Mouse (Mus musculus) stomach, embryonic 15.5 days (tissue): ENCODE data around the gene Clasp2. TPM values are rescaled to one million over a fixed set of nuclear protein-coding genes. Genes with fewer than 3 reads are reported as not detected.
A peak's percentile ranks its signal among the peaks of the same experiment; 100 is the strongest.

Experiments used
- ATAC-seq: fragments of 200-750 bp; cut with Nextera tagmentation; 2 replicates; pipeline ENCODE4 v1.8.0; 2017; ENCODE audit warnings: low read depth, moderate number of reproducible peaks, moderate TSS enrichment; ENCODE audit not compliant: insufficient read depth, low FRiP score
- H3K27ac ChIP-seq: fragments of 300-500 bp; sonication (generic); 2 replicates; pipeline ENCODE4 v1.5.1; 2015; ENCODE audit warnings: mild to moderate bottlenecking, inconsistent platforms
- H3K27me3 ChIP-seq: fragments of 300-500 bp; sonication (generic); replicated peaks from 2 replicates; pipeline ENCODE4 v1.6.1; 2015; ENCODE audit warnings: inconsistent platforms
- H3K36me3 ChIP-seq: fragments of 300-500 bp; sonication (generic); 2 replicates; pipeline ENCODE4 v1.6.1; 2015; ENCODE audit warnings: inconsistent platforms
- H3K4me1 ChIP-seq: fragments of 300-500 bp; sonication (generic); 2 replicates; pipeline ENCODE4 v1.6.1; 2015; ENCODE audit warnings: inconsistent platforms
- H3K4me2 ChIP-seq: fragments of 300-500 bp; sonication (generic); 2 replicates; pipeline ENCODE4 v1.6.1; 2015; ENCODE audit warnings: mild to moderate bottlenecking, inconsistent platforms
- H3K4me3 ChIP-seq: fragments of 300-500 bp; sonication (generic); replicated peaks from 2 replicates; pipeline ENCODE4 v1.5.1; 2015; ENCODE audit warnings: inconsistent platforms
- H3K9ac ChIP-seq: fragments of 300-500 bp; sonication (generic); 2 replicates; pipeline ENCODE4 v1.6.1; 2015; ENCODE audit warnings: inconsistent platforms
- H3K9me3 ChIP-seq: fragments of 300-500 bp; sonication (generic); 2 replicates; pipeline ENCODE4 v1.6.1; 2016; ENCODE audit warnings: inconsistent platforms
- WGBS: fragments of 180-500 bp; shearing (Covaris S2); methylation state at CpG from one replicate; pipeline ENCODE4 v1.1.7; 2015; 5-methylcytosine and 5-hydroxymethylcytosine counted together
- polyA plus RNA-seq: library from polyadenylated mRNA; unstranded; fragments of >200 nt; fragmentation: Nextera tagmentation; extraction: Ambion mirVana; gene quantifications from 2 replicates; pipeline ENCODE4 v1.2.1, GENCODE M21; 2015

Gene Clasp2
- polyA plus RNA-seq, 1 experiment from 2014 or later, result 25.9 TPM

DNA sequence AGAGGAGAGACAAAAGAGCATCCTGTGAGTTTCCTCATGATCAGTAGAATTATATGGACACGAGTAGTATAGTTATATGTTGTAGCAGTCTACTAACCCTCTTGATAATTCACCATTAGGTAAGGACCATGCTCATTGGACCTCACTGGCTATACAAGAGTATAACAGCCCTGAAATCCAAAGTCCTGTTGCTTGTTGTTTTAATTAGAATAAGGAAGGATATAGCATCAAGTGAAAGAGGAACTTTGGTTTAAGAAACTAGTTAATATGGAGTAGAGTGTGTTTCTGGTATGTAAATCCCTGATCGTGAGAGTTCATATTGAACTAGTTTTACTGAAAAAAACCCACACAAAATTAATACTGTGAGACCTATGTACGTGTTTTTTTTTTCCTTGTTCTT is 59.4 kb downstream of the Clasp2 start:
- Histone ChIP-seq H3K9me3 (no peaks in the 10 kb centered on the region), H3K9ac (no peak overlapping the region), H3K4me2 (no peak overlapping the region), H3K27me3 (no peaks in the 10 kb centered on the region), H3K27ac (no peak overlapping the region), H3K36me3 (no peaks in the 10 kb centered on the region), H3K4me3 (no peak overlapping the region), H3K4me1 (no peaks in the 10 kb centered on the region)
- 84% methylated on average over 3 of the region's 3 CpGs for WGBS
- ATAC-seq, result no peak

DNA sequence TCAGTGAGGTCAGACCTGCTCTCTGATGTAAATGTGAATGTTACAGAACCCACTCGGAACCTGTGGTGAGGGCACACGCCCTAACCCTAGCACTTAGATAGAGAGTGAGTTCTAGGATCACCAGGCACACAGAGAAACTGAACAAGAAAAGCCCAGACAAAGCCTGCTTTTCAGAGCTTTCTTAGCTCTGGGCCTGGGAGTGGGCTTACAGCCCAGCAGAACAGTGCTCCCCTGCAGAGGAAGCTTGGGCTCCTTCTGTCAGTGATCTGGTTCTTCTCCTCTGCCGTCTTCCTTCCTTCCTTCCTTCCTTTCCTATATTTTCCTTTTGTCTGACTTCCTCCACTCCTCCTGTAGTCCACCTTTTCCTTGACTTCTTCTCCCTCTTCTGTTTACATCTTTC is 61.5 kb downstream of the Clasp2 start:
- Histone ChIP-seq H3K4me2 (no peak overlapping the region), H3K36me3 (no peaks in the 10 kb centered on the region), H3K4me3 (no peak overlapping the region), H3K27me3 (no peaks in the 10 kb centered on the region), H3K9me3 (no peaks in the 10 kb centered on the region), H3K9ac (no peak overlapping the region), H3K27ac (no peak overlapping the region), H3K4me1 (no peaks in the 10 kb centered on the region)
- ATAC-seq, result no peak
- 66% methylated on average over 3 of the region's 3 CpGs for WGBS

DNA sequence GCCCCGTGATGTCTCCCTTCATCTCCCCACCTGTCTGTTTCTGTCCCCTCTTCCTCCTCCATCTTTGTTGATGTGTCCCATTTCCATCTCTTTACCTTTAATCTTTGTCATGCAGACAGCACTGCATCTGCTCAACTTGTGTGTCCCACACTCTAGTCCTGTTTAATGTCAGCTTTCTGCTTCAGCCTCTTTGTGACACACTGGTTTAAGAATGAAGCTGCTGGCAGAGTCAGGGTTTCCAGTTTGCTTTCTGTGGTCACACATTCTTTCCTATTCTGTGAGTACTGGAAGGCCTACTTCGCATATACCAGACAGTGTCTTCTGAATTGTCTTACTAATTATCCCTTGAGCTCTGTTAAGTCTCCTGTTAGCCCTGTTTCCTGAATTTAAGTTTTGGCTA is 62.5 kb downstream of the Clasp2 start:
- 74% methylated on average over 2 of the region's 2 CpGs for WGBS
- ATAC-seq, result no peak
- no peaks in the 10 kb centered on the region for H3K36me3 ChIP-seq

DNA sequence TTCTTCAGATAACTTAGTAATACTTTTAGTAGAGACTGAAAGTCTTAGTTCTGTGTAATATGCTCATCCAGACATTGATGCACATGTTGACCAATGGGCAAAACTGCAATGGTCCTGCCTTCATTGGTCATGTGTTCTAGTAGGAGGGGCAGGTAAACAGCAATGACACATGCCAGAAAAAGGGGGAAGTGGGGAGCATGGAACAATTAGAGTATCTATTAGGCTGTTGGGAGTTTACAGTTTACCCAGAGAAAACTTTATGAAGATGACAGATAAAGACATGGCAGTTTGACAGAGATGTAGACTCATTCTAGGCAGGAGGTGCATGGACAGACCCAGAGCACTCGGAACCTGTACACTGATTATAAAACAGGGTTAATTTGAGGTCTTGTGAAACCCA is 64.1 kb downstream of the Clasp2 start:
- no peaks in the 10 kb centered on the region for H3K27me3 ChIP-seq
- 97% methylated on average over 1 of the region's 1 CpGs for WGBS
- H3K4me1 ChIP-seq, result no peaks in the 10 kb centered on the region
- H3K9me3 ChIP-seq, result no peaks in the 10 kb centered on the region
- H3K27ac ChIP-seq, result no peak overlapping the region
- no peak overlapping the region for H3K4me2 ChIP-seq
- no peak overlapping the region for H3K9ac ChIP-seq
- H3K4me3 ChIP-seq, result no peak overlapping the region
- ATAC-seq, result no peak
- no peaks in the 10 kb centered on the region for H3K36me3 ChIP-seq

More for the DNA sequence above, 62.5 kb downstream of the Clasp2 start:
- Histone ChIP-seq H3K9me3 (no peaks in the 10 kb centered on the region), H3K27ac (no peak overlapping the region), H3K4me2 (no peak overlapping the region), H3K4me3 (no peak overlapping the region), H3K9ac (no peak overlapping the region), H3K27me3 (no peaks in the 10 kb centered on the region), H3K4me1 (no peaks in the 10 kb centered on the region)

DNA sequence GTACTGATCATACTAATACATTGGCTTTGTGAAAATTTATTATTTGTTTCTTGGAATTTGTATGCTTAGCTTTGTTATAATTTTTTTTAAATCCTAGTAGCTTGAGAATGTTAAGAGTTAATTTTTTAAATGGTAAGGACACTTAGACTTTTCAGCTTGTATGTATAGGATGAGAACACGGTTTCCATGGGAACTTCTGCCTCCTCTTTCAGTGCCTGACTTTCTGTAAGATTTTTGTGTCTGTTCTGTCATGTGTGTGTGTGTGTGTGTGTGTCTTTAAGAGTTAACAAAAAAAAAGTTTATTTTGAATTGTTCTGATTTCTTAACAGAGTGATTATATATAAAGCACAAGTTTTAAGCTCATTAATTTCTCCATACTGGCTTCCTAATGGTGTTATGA is 70.1 kb downstream of the Clasp2 start:
- Histone ChIP-seq H3K27ac (no peak overlapping the region), H3K36me3 (no peaks in the 10 kb centered on the region), H3K9me3 (no peaks in the 10 kb centered on the region), H3K9ac (no peak overlapping the region), H3K27me3 (no peaks in the 10 kb centered on the region), H3K4me1 (no peaks in the 10 kb centered on the region), H3K4me2 (no peak overlapping the region), H3K4me3 (no peak overlapping the region)
- WGBS, result 42% methylated on average over 1 of the region's 1 CpGs
- ATAC-seq, result no peak

DNA sequence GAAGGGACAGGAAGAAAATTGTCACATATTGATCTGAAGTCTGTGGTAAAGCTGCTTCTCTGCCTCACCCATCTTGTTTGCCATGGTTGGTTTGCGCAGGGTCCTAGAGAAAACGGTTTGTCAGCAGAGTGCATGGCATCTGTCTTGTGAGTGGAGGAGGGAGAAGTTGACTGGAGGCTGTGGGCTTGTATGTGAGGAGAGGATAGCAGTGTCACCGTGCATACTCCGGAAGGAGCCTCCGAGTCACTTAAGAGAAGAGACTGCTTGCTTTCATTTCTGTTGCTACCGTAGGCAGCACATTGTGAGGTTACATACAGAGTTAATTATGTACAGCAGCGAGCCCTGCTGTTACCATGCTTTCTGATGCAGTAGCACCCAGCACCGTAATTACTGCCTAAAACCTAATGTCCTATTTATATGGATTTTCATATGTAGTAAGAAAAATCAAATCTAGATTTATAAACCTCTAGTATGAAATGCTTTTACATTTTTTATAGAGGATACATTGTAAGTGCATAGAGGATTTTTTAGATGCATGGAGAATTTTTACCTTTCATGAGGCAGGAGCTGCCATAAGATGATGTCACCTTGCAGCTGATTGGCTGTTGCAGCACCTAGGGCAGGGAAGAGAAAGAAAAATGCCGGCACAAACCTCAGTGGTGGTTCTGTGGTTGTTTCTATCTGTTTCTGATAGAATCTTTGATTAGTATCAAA is 70.8 kb downstream of the Clasp2 start:
- Histone ChIP-seq H3K4me2 (peak overlapping the region; percentile 44), H3K4me3 (peak overlapping the region; percentile 35), H3K27me3 (no peaks in the 10 kb centered on the region), H3K9ac (no peak overlapping the region), H3K4me1 (no peaks in the 10 kb centered on the region), H3K36me3 (no peaks in the 10 kb centered on the region), H3K9me3 (no peaks in the 10 kb centered on the region), H3K27ac (peak overlapping the region; percentile 54)
- WGBS, result 28% methylated on average over 9 of the region's 9 CpGs
- peak; percentile 78; the same call in 1 of the 2 replicates for ATAC-seq

DNA sequence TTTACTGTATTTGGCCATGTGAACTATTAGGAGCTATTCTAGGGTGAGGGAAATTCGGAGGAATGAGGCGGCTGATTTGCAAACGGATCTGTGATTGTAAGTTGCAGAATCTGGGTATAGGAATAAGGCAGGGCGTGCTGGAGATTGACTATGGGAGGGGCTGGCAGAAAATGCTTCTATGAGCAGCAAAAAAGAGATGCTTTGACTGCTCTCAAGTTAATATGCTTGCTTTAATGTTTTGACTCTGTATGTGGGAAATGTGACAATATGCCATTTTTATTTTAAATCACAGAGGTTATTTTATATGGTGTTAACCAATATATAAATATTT is 71.4 kb downstream of the Clasp2 start:
- no peak overlapping the region for H3K27ac ChIP-seq
- no peaks in the 10 kb centered on the region for H3K36me3 ChIP-seq
- H3K27me3 ChIP-seq, result no peaks in the 10 kb centered on the region
- peak overlapping the region; percentile 35 for H3K4me3 ChIP-seq
- H3K4me2 ChIP-seq, result peak overlapping the region; percentile 44
- WGBS, result 61% methylated on average over 4 of the region's 4 CpGs
- H3K4me1 ChIP-seq, result no peaks in the 10 kb centered on the region
- ATAC-seq, result no peak
- H3K9me3 ChIP-seq, result no peaks in the 10 kb centered on the region
- no peak overlapping the region for H3K9ac ChIP-seq

DNA sequence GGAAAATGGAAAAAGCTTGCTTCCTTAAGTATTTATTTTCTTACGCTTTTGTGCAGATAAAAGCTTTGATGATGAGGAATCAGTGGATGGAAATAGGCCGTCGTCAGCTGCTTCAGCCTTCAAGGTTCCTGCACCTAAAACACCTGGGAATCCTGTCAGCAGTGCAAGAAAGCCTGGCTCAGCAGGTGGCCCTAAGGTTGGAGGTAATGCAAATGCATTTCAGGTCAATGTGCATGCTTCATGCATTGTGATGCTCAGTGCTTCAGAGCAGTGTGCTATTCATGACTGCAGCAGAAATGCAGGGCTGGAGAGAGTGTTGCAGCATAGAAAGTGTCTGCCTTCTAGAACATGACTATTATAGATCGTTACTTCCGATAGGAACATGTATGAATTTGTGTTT is 71.8 kb downstream of the Clasp2 start:
- Histone ChIP-seq H3K4me2 (no peak overlapping the region), H3K4me3 (no peak overlapping the region), H3K27ac (no peak overlapping the region), H3K27me3 (no peaks in the 10 kb centered on the region), H3K36me3 (no peaks in the 10 kb centered on the region), H3K9me3 (no peaks in the 10 kb centered on the region), H3K9ac (no peak overlapping the region), H3K4me1 (no peaks in the 10 kb centered on the region)
- 78% methylated on average over 5 of the region's 5 CpGs for WGBS
- ATAC-seq, result no peak

DNA sequence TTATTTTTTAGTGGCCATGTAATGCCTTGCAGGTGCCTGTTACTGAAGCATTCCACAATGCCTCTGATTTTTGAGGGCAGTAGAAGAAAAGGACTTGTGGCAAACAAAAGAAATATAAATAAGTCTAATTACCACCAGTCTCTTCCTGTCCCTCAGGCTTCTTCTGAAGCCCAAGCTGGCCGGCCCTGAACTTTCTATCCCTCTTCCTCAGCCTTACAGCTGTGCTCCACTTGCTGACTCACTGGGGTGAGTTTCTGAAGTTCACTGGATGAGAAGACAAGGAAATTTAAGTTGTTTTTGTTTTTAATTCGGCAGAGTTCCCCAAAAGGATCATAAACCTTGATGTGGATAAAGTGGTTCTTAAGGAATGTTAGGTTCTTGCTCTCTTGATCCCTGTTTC is 74.6 kb downstream of the Clasp2 start:
- Histone ChIP-seq H3K36me3 (no peaks in the 10 kb centered on the region), H3K9ac (no peak overlapping the region), H3K27me3 (no peaks in the 10 kb centered on the region), H3K9me3 (no peaks in the 10 kb centered on the region), H3K27ac (no peak overlapping the region), H3K4me3 (no peak overlapping the region), H3K4me2 (no peak overlapping the region), H3K4me1 (no peaks in the 10 kb centered on the region)
- ATAC-seq, result no peak
- 77% methylated on average over 2 of the region's 2 CpGs for WGBS

DNA sequence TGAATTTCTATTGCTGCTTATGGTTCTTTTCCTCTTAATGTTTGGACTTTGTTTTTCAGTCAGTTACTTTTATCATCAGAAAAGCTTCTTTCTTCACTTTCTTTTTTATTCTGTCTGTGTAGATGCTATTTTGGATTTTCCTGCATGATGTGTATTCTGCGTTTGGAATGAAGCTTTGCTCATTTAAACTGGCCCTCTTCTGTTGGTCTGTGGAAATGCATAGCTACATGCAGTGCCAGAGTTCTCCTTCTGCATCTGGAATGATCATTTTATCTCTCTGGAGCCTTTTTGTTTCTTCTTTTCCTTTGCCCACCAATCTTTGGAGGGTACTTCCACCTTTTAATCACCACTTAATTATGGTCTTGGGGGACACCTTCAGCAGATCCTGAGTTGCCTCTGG is 80.9 kb downstream of the Clasp2 start:
- no peak overlapping the region for H3K27ac ChIP-seq
- no peak for ATAC-seq
- H3K27me3 ChIP-seq, result no peaks in the 10 kb centered on the region
- H3K9ac ChIP-seq, result no peak overlapping the region
- 54% methylated on average over 1 of the region's 1 CpGs for WGBS
- H3K9me3 ChIP-seq, result no peaks in the 10 kb centered on the region
- H3K4me1 ChIP-seq, result no peaks in the 10 kb centered on the region
- H3K4me3 ChIP-seq, result no peak overlapping the region
- H3K4me2 ChIP-seq, result no peak overlapping the region
- H3K36me3 ChIP-seq, result no peaks in the 10 kb centered on the region

DNA sequence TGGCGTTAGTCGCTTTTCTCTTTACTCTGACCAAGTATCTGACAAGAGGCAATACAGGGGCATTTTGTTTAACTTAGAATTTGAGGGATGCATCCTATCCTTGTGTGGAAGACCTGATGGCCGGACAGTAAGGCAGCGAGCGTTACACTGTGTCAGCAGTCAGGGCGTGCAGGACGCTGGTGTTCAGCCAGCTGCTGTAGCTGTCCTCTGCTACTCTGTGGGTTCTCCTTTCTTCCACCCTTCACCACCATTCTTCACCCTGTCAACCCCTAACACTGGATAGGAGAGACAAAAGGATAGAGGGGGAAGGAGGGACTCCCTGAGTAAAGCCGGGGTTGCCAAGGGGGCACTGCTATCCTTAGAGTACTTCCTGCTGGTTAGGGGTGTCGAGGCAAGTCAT is 87.4 kb downstream of the Clasp2 start:
- Histone ChIP-seq H3K4me1 (0 out of 2 replicates have a peak, but pooled peaks cover 3% of the 10 kb centered on the region), H3K27ac (no peak overlapping the region), H3K9ac (no peak overlapping the region), H3K4me3 (no peak overlapping the region), H3K4me2 (no peak overlapping the region), H3K36me3 (no peaks in the 10 kb centered on the region), H3K27me3 (no peaks in the 10 kb centered on the region), H3K9me3 (no peaks in the 10 kb centered on the region)
- no peak for ATAC-seq
- 72% methylated on average over 9 of the region's 9 CpGs for WGBS

DNA sequence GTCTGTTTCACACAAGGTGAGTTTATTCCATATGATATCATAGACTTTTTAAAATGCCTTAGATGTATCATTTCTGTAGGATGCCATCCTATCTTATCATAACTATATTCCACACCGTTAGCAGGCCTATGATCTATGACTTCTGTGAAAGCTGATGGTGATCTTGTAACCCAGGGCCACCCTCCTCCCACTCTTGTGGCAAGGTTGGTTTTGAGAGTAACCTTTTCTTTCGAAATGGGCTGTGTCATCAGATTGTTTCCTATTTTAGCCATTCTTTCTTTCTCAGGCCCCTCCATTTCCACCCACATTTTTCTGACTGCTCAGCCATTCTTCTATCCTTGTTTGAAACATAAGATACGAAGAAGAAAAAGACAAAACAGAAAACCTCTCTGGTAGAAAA is 88.9 kb downstream of the Clasp2 start:
- Histone ChIP-seq H3K9ac (no peak overlapping the region), H3K27ac (no peak overlapping the region), H3K4me2 (no peak overlapping the region), H3K9me3 (no peaks in the 10 kb centered on the region), H3K27me3 (no peaks in the 10 kb centered on the region), H3K4me3 (no peak overlapping the region), H3K4me1 (0 out of 2 replicates have a peak, but pooled peaks cover 3% of the 10 kb centered on the region), H3K36me3 (no peaks in the 10 kb centered on the region)
- 81% methylated on average over 3 of the region's 3 CpGs for WGBS
- ATAC-seq, result no peak

DNA sequence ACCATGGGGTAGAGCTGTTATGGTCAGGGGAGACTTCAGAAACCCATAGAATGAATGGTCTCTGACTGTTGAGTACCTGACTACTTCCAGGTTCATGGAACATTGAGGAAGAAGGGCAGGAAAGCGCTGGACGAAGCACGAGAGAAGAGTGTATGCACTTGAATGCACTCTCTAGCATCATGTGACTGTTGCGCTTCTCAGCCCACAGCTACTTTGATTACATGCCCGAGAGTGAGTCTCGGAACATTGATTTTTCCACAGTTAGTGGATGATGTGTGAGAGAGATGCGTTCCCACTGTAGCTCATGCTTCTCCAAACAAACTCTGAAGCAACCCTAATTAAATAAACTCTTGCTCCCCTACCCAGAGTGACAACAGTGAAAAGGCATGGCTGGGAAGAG is 92.2 kb downstream of the Clasp2 start:
- H3K27ac ChIP-seq, result no peak overlapping the region
- H3K27me3 ChIP-seq, result no peaks in the 10 kb centered on the region
- H3K9ac ChIP-seq, result no peak overlapping the region
- 86% methylated on average over 7 of the region's 7 CpGs for WGBS
- no peak for ATAC-seq
- H3K4me1 ChIP-seq, result 0 out of 2 replicates have a peak, but pooled peaks cover 3% of the 10 kb centered on the region
- no peaks in the 10 kb centered on the region for H3K9me3 ChIP-seq
- no peak overlapping the region for H3K4me3 ChIP-seq
- no peak overlapping the region for H3K4me2 ChIP-seq
- no peaks in the 10 kb centered on the region for H3K36me3 ChIP-seq
